Mouse (Mus musculus) gastrocnemius, postnatal 36 days (tissue): ENCODE measurements around the gene Lrrfip2. TPM values are rescaled to one million over a fixed set of nuclear protein-coding genes. Genes with fewer than 3 reads are reported as not detected.
A peak's percentile ranks its signal among the peaks of the same experiment; 100 is the strongest.

Source experiments
- DNase-seq, 2 experiments: peaks; one replicate each; pipeline ENCODE4 v3.0.0; 2022
- intact Hi-C: fragments of 180-260 bp; cut with DNase I; formaldehyde crosslinking; loops from one replicate; pipeline ENCODE4 v1.15.1; 2025
- long read RNA-seq, 2 experiments: library from polyadenylated mRNA; stranded (forward); transcript quantifications; one replicate each; pipeline ENCODE4 v2.0.0; 2021
- total RNA-seq, 2 experiments: library from RNA; stranded (reverse); gene quantifications; 2 replicates each; pipeline ENCODE4 v1.2.3; 2021

Gene Lrrfip2
- total RNA-seq = 10 to 100 TPM; 63.9 to 69.2 TPM
- long read RNA-seq, experiment 1, partial matches to known transcripts = 3 of 22 reads
- long read RNA-seq, experiment 1, other reads (novel, unspliced or antisense) = 17 of 22 reads
- long read RNA-seq, experiment 2, partial matches to known transcripts = 9 of 49 reads
- long read RNA-seq, experiment 2, other reads (novel, unspliced or antisense) = 34 of 49 reads

- intact Hi-C loops = loop anchor here (5.0 kb wide), 1 partner anchor 45 kb away; no protein-coding TSS in a partner anchor
- DNase-seq = no peak
These were observed at the start of gene Lrrfip2 for GRCm38 (mm10) chr9:111117126-111117642. Lrrfip2 (plus strand) TSS chr9:111117592.

DNA sequence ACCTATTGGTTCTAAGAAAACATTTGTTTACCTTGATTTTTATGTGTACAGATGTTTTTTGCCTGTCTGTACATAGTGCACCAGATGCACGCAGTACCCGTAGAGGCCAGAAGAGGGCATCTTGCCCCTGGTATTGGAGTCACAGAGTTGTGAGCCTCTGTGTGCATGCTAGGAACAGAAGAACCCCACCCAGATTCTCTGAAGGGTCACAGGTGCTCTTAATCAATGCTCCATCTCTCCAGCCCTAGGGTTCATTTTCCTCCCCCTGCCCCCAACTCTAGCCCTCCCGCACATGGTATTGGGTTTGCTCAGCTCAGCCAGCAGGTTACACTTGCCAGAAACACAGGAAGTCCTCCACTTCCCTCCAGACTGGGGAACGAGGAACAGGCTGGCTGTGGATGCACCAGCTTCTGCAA lies 46.8 kb upstream of the Lrrfip2 start:
- peak in 1 of 2 experiments; percentile 51 for DNase-seq
- intact Hi-C loops = loop anchor here (5.0 kb wide), 1 partner anchor 148 kb away; no protein-coding TSS in a partner anchor

DNA sequence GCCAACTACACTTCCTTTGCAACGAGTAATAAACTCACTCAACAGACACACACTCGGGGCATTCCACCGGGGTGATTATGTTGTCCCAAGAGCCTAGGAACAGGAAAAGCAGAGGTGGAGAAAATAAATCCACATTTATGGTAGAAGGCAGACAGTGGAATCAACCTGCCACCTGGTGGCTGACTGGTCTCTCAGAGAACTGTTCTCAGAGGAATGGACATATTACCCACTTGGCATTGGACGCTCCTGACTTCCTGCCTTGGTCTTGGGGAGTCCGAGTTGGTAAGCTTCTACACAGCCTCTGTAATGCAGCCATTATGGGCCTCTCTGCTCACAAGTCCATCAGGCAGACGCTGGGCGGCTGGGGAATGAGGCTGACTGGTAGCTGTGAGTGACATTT lies 45.2 kb upstream of the Lrrfip2 start:
- intact Hi-C loops = loop anchor here (1.0 to 5.0 kb wide), 2 partner anchors 75 to 150 kb away; no protein-coding TSS in a partner anchor
- DNase-seq = no peak

GRCm38 (mm10) chr9:111072971-111073370 lies 44.4 kb upstream of the Lrrfip2 start:
- intact Hi-C loops = loop anchor here (1.0 to 5.0 kb wide), 2 partner anchors 76 to 151 kb away; no protein-coding TSS in a partner anchor

DNA sequence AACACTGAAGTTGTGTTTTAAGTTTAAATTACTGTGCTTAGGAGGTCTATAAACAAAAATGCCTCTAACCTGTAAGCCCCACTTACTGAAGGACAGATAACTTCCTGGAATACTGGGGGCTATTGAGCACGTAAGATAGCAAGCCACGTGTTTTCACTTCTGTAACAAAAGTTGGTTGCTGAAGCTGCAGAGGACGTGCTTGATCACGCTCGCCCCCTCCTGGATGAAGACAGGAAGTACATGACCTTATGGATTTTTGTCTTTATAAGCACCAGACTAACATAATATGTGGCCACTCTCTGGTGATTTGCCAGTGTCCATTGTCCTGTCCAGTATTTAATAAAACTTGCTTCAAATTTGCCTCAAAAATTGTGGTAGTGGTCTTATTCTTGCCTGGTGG lies 39.6 kb upstream of the Lrrfip2 start:
- no peak for DNase-seq
- intact Hi-C loops = no loop called here

More at GRCm38 (mm10) chr9:111072971-111073370, 44.4 kb upstream of the Lrrfip2 start:
- DNase-seq = no peak

- intact Hi-C loops = no loop called here
- no peak for DNase-seq
These were observed 36.6 kb upstream of the Lrrfip2 start for GRCm38 (mm10) chr9:111080801-111081200.

GRCm38 (mm10) chr9:111081765-111082164 lies 35.6 kb upstream of the Lrrfip2 start:
- DNase-seq = no peak
- intact Hi-C loops = no loop called here

- no peak for DNase-seq
- intact Hi-C loops = no loop called here
These were observed 32.1 kb upstream of the Lrrfip2 start for GRCm38 (mm10) chr9:111085329-111085728.

DNA sequence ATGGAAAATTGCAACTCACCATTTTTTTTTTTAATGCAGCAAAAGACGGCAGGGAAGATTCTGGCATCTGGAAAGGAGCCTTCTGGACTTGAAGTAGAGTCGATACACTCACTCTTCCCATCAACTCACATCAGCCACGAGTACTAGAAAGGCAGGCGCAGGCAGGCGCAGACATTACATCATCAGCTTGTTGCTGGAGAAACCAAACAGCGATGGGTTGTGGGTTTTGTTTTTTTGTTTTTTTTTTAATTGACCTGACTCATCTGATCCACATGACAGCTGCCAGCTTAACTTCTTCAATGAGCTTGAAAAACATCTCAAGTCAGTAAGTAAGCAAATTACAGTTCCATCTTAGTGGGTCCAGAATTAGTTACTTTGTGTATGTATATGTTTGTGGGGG lies 31.3 kb upstream of the Lrrfip2 start:
- intact Hi-C loops = no loop called here
- DNase-seq = no peak

- intact Hi-C loops = no loop called here
- no peak for DNase-seq
These were observed 30.3 kb upstream of the Lrrfip2 start for GRCm38 (mm10) chr9:111086995-111087606.

GRCm38 (mm10) chr9:111087960-111088359 lies 29.4 kb upstream of the Lrrfip2 start:
- intact Hi-C loops = no loop called here
- no peak for DNase-seq

GRCm38 (mm10) chr9:111088886-111089285 lies 28.5 kb upstream of the Lrrfip2 start:
- no peak for DNase-seq

DNA sequence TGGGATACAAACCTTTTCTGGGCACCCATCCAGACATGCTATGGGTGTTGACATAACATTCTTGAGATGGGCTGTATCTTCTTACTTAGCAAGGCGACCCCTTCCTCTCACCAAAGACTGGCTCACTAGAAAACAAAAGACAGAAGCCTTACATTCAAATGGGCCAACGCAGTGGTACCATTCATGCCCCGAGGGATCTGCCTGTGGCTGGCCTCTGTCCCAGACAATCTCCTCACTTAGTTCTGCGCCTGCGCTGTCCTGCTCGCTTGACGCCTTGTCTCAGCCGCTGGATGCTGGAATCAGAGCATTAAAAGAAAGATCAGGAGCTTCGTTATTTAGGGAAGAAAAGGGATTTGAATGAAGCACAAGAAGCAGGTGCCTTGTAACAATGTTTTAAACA lies 24.7 kb upstream of the Lrrfip2 start:
- DNase-seq = peak in 1 of 2 experiments; percentile 19
- intact Hi-C loops = loop anchor here (5.0 kb wide), 1 partner anchor 110 kb away; no protein-coding TSS in a partner anchor

More at GRCm38 (mm10) chr9:111088886-111089285, 28.5 kb upstream of the Lrrfip2 start:
- intact Hi-C loops = no loop called here

DNA sequence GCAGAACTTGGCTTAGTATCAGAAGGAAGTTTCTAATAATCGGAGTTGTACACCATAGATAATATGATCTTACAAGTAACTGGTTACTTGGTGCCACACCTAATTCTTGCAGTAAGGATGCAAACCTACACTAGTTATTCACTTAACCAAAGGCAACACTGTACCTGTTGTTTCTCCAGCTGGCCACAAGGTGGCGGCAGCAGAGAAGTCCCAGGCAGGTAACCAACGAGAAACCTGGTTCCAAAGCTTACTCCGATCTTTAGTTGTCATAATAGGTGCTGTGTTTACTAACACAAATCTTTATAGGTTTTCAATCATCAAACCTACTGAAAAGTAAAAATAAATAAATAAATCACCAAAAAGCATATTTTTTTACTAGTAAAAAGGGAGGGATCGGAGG lies 24.3 kb upstream of the Lrrfip2 start:
- DNase-seq = peak; percentile 39 to 54
- intact Hi-C loops = loop anchor here (5.0 kb wide), 1 partner anchor 109 kb away; no protein-coding TSS in a partner anchor

- intact Hi-C loops = loop anchor here (5.0 kb wide), 1 partner anchor 108 kb away; no protein-coding TSS in a partner anchor
- no peak for DNase-seq
These were observed 22.8 kb upstream of the Lrrfip2 start for GRCm38 (mm10) chr9:111094626-111095025.

DNA sequence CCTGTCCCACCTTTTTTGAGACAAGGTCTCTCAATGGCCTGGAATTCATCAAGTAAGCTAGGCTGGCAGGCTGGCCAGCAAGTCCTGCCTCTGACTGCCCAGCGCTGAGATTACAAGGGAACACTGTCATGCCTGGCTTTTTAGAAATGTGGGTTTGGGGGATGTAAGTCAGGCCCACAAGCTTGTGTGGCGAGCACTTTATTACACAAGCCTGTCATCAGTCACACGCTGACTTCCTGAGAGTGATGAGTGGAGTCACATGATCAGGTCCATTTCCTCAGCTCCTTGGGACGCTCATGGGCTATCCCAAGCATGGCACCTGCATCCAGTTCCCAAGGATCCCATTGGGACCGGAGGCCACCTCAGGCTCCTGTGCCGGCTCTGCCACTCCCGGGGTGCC lies 21.7 kb upstream of the Lrrfip2 start:
- intact Hi-C loops = no loop called here
- DNase-seq = no peak

DNA sequence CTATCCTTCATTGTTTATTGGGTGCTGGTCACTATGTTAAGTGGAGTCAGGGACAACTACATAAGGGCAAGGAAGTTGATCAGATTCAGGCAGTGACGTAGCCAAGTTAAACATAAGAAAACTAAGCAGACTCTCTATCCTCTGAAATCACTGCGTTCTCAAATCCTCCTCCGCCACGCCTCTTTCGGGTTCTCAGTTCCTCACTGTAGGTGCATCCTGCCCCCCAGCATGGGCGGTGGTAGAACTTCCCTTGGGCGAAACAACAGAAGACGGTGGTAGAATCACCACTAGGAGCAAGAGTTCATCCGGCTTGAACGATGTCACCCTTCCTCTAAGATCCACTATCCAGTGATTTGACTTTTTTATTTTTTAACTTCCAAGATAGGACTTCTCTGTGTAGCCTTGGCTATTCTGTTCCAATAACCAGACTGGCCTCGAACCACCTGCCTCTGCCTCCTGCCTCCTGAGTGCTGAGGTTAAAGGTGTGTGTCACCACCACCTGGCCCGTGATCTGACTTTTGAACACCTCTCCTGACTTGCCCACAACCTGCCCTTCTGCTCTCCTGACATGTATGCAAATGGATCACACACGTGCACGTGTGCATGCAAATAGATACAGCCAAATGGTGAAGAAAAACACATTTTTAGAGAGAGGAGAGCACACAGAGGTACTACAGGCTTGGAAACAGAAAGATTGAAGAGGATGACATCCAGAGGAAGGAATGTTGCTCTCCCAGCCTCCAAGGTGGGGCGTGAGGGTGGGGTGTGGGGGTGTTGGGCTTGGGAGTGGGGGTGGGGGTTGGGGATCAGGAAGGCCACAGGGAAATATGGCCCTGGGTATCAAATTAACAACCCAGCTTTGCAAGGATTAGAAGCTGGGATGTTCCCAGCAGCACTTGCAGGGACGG lies 20.7 kb upstream of the Lrrfip2 start:
- intact Hi-C loops = no loop called here
- no peak for DNase-seq

DNA sequence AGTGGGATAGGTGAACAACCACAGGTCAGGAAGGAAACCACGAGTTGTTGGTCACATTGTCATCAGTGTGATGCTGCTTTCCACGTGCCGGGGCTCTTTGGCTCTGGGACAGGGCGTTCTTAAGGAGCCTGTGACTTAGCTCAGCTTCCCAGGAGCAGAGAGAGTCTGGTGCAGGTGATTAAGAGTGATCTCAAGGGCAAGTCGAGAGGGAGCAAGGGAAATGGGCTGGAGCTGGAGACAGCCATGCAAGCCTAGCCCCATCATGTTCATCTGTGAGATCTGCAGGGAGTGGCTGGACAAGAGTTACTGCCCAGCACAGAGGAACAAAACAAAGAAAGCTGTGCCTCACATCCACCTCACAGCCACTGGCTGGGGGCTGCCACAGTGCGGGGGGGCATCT lies 19.8 kb upstream of the Lrrfip2 start:
- intact Hi-C loops = no loop called here
- no peak for DNase-seq

DNA sequence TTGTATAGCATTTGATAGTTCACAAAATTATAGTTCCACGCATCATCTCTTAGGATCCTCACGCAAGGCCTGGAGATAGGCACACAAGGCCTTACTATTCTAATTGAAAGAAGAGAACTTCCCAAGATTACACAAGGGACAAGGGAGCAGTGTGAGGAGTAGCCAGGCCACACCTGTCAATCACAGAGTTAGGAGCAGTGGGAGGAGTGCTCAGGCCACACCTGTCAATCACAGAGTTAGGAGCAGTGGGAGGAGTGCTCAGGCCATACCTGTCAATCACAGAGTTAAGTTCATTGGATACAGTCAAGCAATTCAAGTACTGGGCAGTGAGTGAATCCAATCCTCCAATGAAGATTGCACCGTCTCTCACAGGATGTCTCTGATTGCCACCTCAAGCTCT lies 17.0 kb upstream of the Lrrfip2 start:
- no peak for DNase-seq
- intact Hi-C loops = no loop called here

GRCm38 (mm10) chr9:111103293-111103692 lies 14.1 kb upstream of the Lrrfip2 start:
- DNase-seq = no peak
- intact Hi-C loops = no loop called here

GRCm38 (mm10) chr9:111103893-111104292 lies 13.5 kb upstream of the Lrrfip2 start:
- DNase-seq = no peak
- intact Hi-C loops = no loop called here
